Mouse (Mus musculus) megakaryocyte, embryonic 14.5 days (primary cell): ENCODE measurements around the gene Shisa9.

Experiments
- FLI1 ChIP-seq: IDR thresholded peaks from 2 replicates; pipeline ENCODE4 v1.6.1; 2012; ENCODE audit warnings: low read length, inconsistent platforms, mixed read lengths
- GATA1 ChIP-seq: IDR thresholded peaks from 3 replicates; pipeline ENCODE4 v1.6.1; 2012; ENCODE audit warnings: mixed read lengths, low read length, inconsistent platforms, borderline replicate concordance

DNA sequence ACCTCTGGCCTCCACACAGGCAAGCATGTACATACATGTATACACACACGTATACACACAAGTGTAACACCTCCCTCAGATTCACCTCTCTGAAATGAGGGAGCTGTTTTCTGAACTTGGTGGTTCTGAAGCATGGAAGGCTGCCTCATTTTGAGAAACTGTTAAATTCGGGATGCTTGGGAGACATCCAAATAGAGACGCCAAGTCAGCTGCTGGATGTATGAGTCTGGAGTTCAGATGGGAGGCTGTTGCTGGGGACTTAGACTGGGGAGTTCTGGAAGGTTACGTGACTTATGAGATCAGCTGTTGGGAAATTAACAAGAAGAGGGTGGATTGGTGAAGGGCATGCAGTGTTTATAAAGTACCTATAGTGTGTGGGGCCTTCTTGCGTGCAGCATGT lies 88.7 kb downstream of the Shisa9 start:
- TF ChIP-seq GATA1 (no peak), FLI1 (no peak)
